Mouse (Mus musculus) Patski (cell line): ENCODE data around the gene Cdca5. TPM values are rescaled to one million over a fixed set of nuclear protein-coding genes. Genes with fewer than 3 reads are reported as not detected.
A peak's percentile ranks its signal among the peaks of the same experiment; 100 is the strongest.

Source experiments
- ATAC-seq: fragments of 100-300 bp; one replicate; pipeline ENCODE4 v1.8.0; 2021
- CTCF ChIA-PET: fragments of 350-600 bp; sonication (Branson Sonifier 250); formaldehyde crosslinking; loops from one replicate; lab custom pipeline; 2022; ENCODE audit warnings: inconsistent platforms; lab: Charles Lee
- POLR2A ChIA-PET: fragments of 350-600 bp; sonication (Branson Sonifier 250); formaldehyde crosslinking; loops from one replicate; lab custom pipeline; 2022; ENCODE audit warnings: antibody characterized with exemption, inconsistent platforms; lab: Charles Lee
- DNase-seq: peaks from one replicate; pipeline ENCODE4 v3.0.0-alpha.2; 2011; ENCODE audit warnings: low read depth, low spot score
- H3K27me3 ChIP-seq: fragments of 371-371 bp; one replicate; pipeline ENCODE4 v1.5.1; 2021
- CTCF ChIP-seq: fragments of 100-300 bp; IDR thresholded peaks from one replicate; pipeline ENCODE4 v1.5.1; 2021
- in situ Hi-C: fragments of 300-500 bp; cut with MboI; formaldehyde crosslinking; loops from 3 replicates; pipeline ENCODE4 v1.11.1; 2018; ENCODE audit warnings: low pct_unique_long_range_greater_than_20kb, mixed read lengths
- polyA plus RNA-seq: library from polyadenylated mRNA; unstranded; gene quantifications from one replicate; pipeline ENCODE4 v1.2.3, GENCODE M21; 2021

The Cdca5 gene
- polyA plus RNA-seq, 1 experiment from 2014 or later: 16.4 TPM

- ChIA-PET CTCF (interaction anchor here (1.0 kb wide), 1 partner anchor 43 kb away, joined by 3 read pairs; no protein-coding TSS in a partner anchor), POLR2A (interaction anchor here (0.5 to 3.3 kb wide), 3 partner anchors 15 to 216 kb away, joined by 4 to 15 read pairs (median 5); partner anchors contain the start of gene Syvn1)
- DNase-seq: peak; percentile 74
- no peak for TF ChIP-seq CTCF
- ATAC-seq: peak; percentile 78
- H3K27me3 ChIP-seq: no peaks in the 10 kb centered on the region
- in situ Hi-C loops: no loop called here
Observed at GRCm38 (mm10) chr19:6061021-6061533, 23.7 kb upstream of the Cdca5 start, which contains the start of gene Znhit2. Gene Znhit2, plus strand, starts transcription at chr19:6061192.

- no peak for TF ChIP-seq CTCF
- in situ Hi-C loops: no loop called here
- CTCF ChIA-PET: interaction anchor here (1.0 kb wide), 1 partner anchor 44 kb away, joined by 3 read pairs; no protein-coding TSS in a partner anchor
- no peaks in the 10 kb centered on the region for H3K27me3 ChIP-seq
- peak; percentile 13 for ATAC-seq
- no peak for DNase-seq
- POLR2A ChIA-PET: interaction anchor here (1.1 to 3.3 kb wide), 2 partner anchors 15 to 196 kb away, joined by 3 to 15 read pairs; partner anchors contain the start of gene Syvn1
Observed at GRCm38 (mm10) chr19:6061641-6062302, 23.0 kb upstream of the Cdca5 start.

GRCm38 (mm10) chr19:6062418-6062817, 22.4 kb upstream of the Cdca5 start:
- in situ Hi-C loops: no loop called here
- no peaks in the 10 kb centered on the region for H3K27me3 ChIP-seq
- TF ChIP-seq CTCF: no peak
- no peak for DNase-seq
- ChIA-PET CTCF (no interaction called here), POLR2A (interaction anchor here (1.1 to 3.3 kb wide), 2 partner anchors 16 to 195 kb away, joined by 3 to 15 read pairs; partner anchors contain the start of gene Syvn1)
- ATAC-seq: no peak

- ChIA-PET POLR2A (interaction anchor here (1.3 kb wide), 1 partner anchor 11 kb away, joined by 4 read pairs; no protein-coding TSS in a partner anchor), CTCF (no interaction called here)
- DNase-seq: no peak
- in situ Hi-C loops: no loop called here
- no peak for ATAC-seq
- no peaks in the 10 kb centered on the region for H3K27me3 ChIP-seq
- TF ChIP-seq CTCF: no peak
Observed at GRCm38 (mm10) chr19:6063081-6063480, 21.7 kb upstream of the Cdca5 start.

- no peak for TF ChIP-seq CTCF
- POLR2A ChIA-PET: interaction anchor here (0.6 to 1.6 kb wide), 6 partner anchors 10 to 161 kb away, joined by 3 to 6 read pairs (median 4); partner anchors contain the start of genes Capn1, Snx15 and Vps51
- ATAC-seq: no peak
- in situ Hi-C loops: no loop called here
- DNase-seq: no peak
- no peaks in the 10 kb centered on the region for H3K27me3 ChIP-seq
- CTCF ChIA-PET: interaction anchor here (0.7 to 2.9 kb wide), 12 partner anchors 10 to 214 kb away, joined by 3 to 27 read pairs (median 5); partner anchors contain the start of genes Cdca5, Syvn1, Tmem262 and Vps51
Observed at GRCm38 (mm10) chr19:6066571-6066970, 18.2 kb upstream of the Cdca5 start.

GRCm38 (mm10) chr19:6067011-6067723, 17.6 kb upstream of the Cdca5 start:
- POLR2A ChIA-PET: interaction anchor here (0.6 to 1.6 kb wide), 7 partner anchors 10 to 161 kb away, joined by 3 to 6 read pairs (median 4); partner anchors contain the start of genes Capn1, Snx15, Tmem262 and Vps51
- DNase-seq (no peak), ATAC-seq (peak; percentile 76)
- CTCF ChIA-PET: interaction anchor here (0.7 to 2.9 kb wide), 14 partner anchors 10 to 214 kb away, joined by 3 to 27 read pairs (median 5); partner anchors contain the start of genes Arl2, Batf2, Cdca5 and Syvn1
- no peak for TF ChIP-seq CTCF
- in situ Hi-C loops: no loop called here
- H3K27me3 ChIP-seq: no peaks in the 10 kb centered on the region

- H3K27me3 ChIP-seq: no peaks in the 10 kb centered on the region
- DNase-seq (no peak), ATAC-seq (peak; percentile 58)
- no peak for TF ChIP-seq CTCF
- ChIA-PET POLR2A (interaction anchor here (1.6 kb wide), 2 partner anchors 9 to 12 kb away, joined by 5 to 6 read pairs; partner anchors contain the start of genes Tmem262 and Vps51), CTCF (interaction anchor here (0.8 to 2.9 kb wide), 10 partner anchors 9 to 191 kb away, joined by 3 to 27 read pairs (median 6); partner anchors contain the start of genes Arl2, Batf2, Cdca5 and Tmem262)
- in situ Hi-C loops: no loop called here
Observed at GRCm38 (mm10) chr19:6067724-6068415, 16.9 kb upstream of the Cdca5 start, which contains the start of gene Tm7sf2. Gene Tm7sf2, minus strand, starts transcription at chr19:6068373.

- in situ Hi-C loops: no loop called here
- TF ChIP-seq CTCF: no peak
- DNase-seq (no peak), ATAC-seq (no peak)
- no peaks in the 10 kb centered on the region for H3K27me3 ChIP-seq
- ChIA-PET POLR2A (interaction anchor here (1.6 kb wide), 1 partner anchor 11 kb away, joined by 5 read pairs; the partner anchor contains the start of gene Tmem262), CTCF (interaction anchor here (2.9 kb wide), 1 partner anchor 8 kb away, joined by 27 read pairs; the partner anchor contains the start of gene Vps51)
Observed at GRCm38 (mm10) chr19:6068951-6069350, 15.8 kb upstream of the Cdca5 start.

GRCm38 (mm10) chr19:6069851-6070250, 14.9 kb upstream of the Cdca5 start:
- CTCF ChIA-PET: no interaction called here
- DNase-seq (no peak), ATAC-seq (no peak)
- in situ Hi-C loops: no loop called here
- POLR2A ChIA-PET: interaction anchor here (0.6 kb wide), 1 partner anchor 653 kb away, joined by 5 read pairs; no protein-coding TSS in a partner anchor
- TF ChIP-seq CTCF: no peak
- no peaks in the 10 kb centered on the region for H3K27me3 ChIP-seq
